Mouse (Mus musculus) brain, embryonic 14.5 days (tissue): Measurements from ENCODE around the gene Vpreb3. TPM values are rescaled to one million over a fixed set of nuclear protein-coding genes. Genes with fewer than 3 reads are reported as not detected.

ENCODE experiments used
- DNase-seq: peaks from one replicate; pipeline ENCODE4 v3.0.0-alpha.2; 2011; ENCODE audit warnings: low read depth
- CTCF ChIP-seq: fragments of 200-500 bp; IDR thresholded peaks from 2 replicates; pipeline ENCODE4 v1.5.1; 2012; ENCODE audit warnings: inconsistent platforms, mild to moderate bottlenecking, moderate library complexity, borderline replicate concordance; ENCODE audit not compliant: insufficient read depth, insufficient read length; ENCODE audit errors: extremely low read depth
- POLR2A ChIP-seq: fragments of 200-500 bp; IDR thresholded peaks from 2 replicates; pipeline ENCODE4 v1.6.1; 2012; ENCODE audit warnings: mild to moderate bottlenecking, inconsistent platforms, borderline replicate concordance; ENCODE audit not compliant: poor library complexity, insufficient read depth, insufficient read length, severe bottlenecking; ENCODE audit errors: extremely low read depth
- polyA plus RNA-seq: library from polyadenylated mRNA; depleted of rRNA; stranded (reverse); fragments of >200 nt; gene quantifications from 2 replicates; pipeline ENCODE4 v1.2.3, GENCODE M21; 2012

Gene Vpreb3
- polyA plus RNA-seq, 1 experiment = not detected

- no peak for DNase-seq
- no peak for TF ChIP-seq CTCF
- no peak for TF ChIP-seq POLR2A
Observed at GRCm38 (mm10) chr10:75913013-75913589, 29.8 kb upstream of the Vpreb3 start.

DNA sequence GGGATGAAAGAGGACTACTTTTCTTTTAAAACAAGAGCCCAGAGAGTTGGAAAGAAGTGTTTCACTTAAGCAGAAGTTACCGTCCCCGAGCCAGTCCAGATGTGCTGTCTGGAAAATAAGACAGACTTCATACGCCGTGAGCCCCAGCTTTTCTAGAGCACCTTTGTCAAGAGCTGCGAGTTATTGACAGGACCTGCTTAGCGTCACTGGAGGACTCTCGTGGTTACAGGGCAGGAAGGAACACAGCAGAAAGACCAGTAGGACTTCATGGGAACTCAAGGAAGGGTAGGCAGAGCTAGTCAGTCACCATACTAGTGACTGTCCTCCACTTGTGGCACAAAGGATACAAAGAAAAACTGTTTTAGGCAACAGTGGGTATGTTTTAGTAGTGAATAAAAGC, 27.3 kb upstream of the Vpreb3 start:
- TF ChIP-seq CTCF = no peak
- DNase-seq = no peak

DNA sequence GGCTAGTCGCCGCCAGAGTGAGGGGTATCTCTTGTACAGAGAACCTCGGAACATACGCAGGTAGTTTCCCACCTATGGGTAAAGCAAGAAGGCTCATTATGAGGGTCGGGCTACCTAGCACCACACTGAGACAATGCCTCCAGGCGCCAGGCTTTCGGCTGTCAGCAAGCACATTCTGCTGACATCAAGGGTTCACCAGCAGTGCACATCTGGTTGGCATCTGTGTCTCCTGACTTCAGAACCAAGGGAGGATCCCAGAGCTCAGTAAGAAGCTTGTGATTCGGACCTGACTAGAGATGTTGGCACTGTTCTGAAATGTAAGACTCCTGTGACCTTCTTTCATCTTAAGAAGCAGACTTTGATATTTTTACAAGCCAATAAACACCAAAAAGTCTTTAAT, 26.0 kb upstream of the Vpreb3 start:
- TF ChIP-seq POLR2A (no peak), CTCF (no peak)
- DNase-seq = no peak

DNA sequence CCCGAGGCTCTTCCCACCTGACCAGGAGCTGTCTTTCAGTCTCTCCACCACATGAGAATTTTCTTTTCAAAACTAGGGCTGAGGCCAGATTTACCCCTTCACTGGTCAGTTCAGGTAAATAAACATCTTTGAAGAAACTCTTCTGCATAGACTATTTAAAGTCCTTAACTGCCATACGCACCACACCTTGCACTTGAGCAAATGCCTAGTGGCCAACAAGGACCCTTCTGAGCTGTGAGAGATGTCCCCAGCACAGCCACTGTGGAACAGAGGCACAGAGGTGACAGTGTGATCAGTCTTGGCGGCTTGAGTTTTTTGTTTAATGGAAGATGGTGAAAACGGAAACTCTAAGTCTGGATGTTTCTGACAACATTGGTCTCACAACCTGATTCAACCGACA, 23.8 kb upstream of the Vpreb3 start:
- DNase-seq = no peak
- TF ChIP-seq CTCF = no peak
- no peak for TF ChIP-seq POLR2A

DNA sequence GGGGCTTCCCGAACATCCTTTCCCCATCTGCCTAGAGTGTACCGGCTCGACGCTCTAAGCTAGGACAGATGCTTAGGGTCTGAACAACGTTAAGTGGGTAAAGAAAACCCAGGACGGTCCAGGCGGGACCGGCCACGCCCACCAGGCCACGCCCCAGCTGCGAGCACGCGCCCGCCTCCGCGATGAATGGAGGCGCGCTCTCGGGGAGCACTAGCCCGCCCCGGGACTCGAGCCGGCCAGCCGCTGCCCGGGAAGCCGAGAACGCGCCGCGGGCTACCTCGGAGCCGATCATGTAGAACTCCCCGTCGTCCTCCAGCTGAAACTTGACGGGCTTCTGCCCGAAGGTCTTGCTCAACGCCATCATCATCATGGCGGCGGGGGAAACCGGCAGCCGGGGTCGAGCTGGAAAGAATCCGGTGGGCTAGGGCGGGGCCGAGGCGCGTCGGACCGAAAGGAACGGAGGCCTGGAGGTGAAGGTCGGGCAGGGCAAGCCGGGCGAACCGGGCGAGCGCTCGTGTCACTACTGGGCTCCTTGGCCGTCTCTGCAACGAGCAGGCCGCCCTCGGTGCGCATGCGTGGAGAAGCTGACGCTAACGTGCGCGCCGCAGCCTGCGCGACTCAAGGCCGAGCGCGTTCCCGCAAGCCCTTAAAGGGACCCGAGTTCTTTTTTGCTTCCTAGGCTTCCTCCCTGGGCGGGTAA, 21.7 kb upstream of the Vpreb3 start, which contains the start of gene Smarcb1:
Smarcb1 (minus strand) TSS at position 592 of the 700 bp plus-strand sequence.
- peak; percentile 83 for TF ChIP-seq POLR2A
- TF ChIP-seq CTCF = no peak
- peak; percentile 99 for DNase-seq

DNA sequence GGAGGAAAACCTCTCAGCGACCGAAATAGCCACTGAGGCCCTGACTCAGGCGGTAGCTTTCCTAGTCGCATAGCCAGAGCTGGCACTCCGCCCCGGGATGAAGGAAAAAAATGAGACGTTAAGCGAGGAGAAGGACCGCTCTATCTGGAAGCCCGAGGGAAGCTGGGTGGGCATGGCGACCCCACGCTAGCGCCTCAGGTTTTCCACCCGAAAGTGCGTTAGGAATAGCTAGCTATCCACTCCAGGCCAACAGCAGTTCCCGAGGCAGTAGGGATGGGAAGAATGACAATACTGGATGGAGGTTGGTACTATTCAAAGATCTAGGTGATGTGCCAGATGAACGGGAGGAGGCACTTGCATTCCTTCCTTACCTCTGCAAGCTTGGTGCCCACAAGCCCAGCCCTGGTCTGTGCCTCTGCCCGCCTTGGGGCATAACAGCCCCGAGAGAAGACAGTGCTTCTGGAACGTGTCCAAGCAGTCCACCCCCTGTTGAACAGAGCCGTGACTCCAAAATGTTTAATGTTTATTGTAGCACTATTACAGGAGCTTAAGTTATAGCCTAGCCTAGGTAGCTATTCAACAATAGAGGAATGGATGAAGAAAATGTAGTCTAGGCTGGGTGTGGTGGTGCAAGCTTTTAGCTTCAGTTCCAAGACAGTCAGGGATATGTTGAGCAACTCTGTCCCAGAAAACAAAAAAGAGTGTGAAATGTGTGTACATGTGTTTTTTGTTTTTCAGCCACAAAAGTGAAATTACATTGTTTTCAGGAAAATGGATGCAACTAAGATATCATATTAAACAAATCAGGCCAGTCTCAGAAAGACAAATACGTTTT, 20.9 kb upstream of the Vpreb3 start:
- peak; percentile 56 for DNase-seq
- TF ChIP-seq CTCF (no peak), POLR2A (no peak)

DNA sequence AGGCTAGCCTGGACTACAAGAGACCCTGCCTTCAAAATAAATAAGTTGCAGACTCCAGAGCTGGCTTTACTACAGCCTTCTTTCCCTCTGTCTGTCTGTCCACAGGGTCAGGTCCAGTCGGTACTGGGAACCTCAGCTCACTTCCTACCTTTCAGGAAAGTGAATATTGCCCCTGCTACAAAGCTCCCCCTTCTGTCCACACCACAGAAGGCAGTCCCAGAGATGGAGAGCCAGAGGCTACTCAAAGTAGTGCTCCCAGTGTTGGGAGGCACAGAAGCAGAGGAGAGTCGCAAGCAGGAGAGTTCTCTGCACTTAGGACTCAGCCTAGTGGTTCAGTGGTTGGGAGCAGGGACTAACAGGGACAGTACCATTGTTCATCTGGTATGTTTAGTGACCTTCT, 18.5 kb upstream of the Vpreb3 start:
- no peak for TF ChIP-seq CTCF
- TF ChIP-seq POLR2A = no peak
- DNase-seq = no peak

- no peak for DNase-seq
- no peak for TF ChIP-seq CTCF
- TF ChIP-seq POLR2A = no peak
Observed at GRCm38 (mm10) chr10:75926396-75926795, 16.5 kb upstream of the Vpreb3 start.

GRCm38 (mm10) chr10:75930304-75930703, 12.6 kb upstream of the Vpreb3 start:
- peak; percentile 60 for DNase-seq
- TF ChIP-seq POLR2A (no peak), CTCF (no peak)

DNA sequence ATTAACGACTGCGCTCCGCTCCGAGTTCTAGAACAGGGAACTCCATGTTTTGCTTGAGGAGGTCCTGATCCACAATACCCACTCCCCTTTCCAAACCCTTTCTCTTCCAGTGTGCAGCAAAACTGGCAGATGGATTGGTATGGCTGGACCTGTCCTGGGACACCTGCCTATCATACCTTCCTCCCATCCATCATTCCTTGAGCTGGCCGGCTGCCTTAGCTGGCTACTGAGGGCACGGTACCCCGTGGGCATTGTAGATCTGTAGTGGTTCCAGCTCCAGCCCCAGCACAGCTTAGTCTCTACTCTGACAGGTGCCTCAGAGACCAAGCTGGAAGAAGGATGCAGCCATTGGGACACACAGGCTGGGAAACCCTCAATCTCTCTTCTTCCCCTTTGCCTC, 11.5 kb upstream of the Vpreb3 start:
- no peak for DNase-seq
- no peak for TF ChIP-seq CTCF
- TF ChIP-seq POLR2A = no peak

- peak; percentile 68 for DNase-seq
Observed at GRCm38 (mm10) chr10:75932081-75932678, 10.7 kb upstream of the Vpreb3 start.

More at GRCm38 (mm10) chr10:75932081-75932678, 10.7 kb upstream of the Vpreb3 start:
- TF ChIP-seq POLR2A (no peak), CTCF (no peak)
